Mouse (Mus musculus): ENCODE data around the gene Smyd3. TPM values are rescaled to one million over a fixed set of nuclear protein-coding genes. Genes with fewer than 3 reads are reported as not detected.
A peak's percentile ranks its signal among the peaks of the same experiment; 100 is the strongest.

Smyd3 gene
- polyA plus RNA-seq, 1 experiment from 2014 or later: 18.8 TPM

DNA sequence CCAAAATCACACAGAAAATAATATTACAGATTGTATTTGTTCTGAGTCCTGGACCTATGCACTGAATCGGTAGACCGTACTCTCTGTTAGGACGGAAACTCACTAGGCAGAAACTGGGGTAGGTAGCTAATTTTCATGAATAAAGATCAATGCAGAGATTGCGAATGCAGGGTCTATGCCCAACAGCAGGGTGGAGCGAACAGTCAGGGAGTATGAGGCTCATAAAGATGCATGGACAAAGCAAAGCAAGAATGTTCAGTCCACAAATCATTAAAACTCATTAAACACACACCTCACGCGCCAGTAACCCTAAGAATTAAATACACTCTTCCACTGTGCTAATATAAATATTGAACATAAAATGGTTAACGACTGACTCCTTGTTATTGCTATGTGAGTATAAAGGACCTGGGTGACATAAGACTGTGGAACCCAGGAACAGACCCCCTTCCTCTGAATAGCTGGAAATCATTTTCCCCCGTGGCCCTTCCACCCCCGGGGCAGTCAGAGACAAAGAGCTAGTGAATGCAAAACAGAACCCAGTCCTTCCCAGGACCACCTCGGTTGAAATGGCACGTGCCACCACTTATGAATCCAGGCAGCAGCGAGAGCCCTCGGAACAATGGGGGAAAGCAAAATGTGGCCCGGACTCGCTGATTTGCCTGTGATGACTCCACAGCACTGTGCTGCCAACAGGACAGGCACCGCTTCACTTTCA is 71.6 kb downstream of the Smyd3 start:
- Histone ChIP-seq H3K36me3 (no peaks in the 10 kb centered on the region), H3K27ac (0 out of 2 replicates have a peak overlapping the region, but pooled peaks have one; percentile 23), H3K9ac (no peak overlapping the region), H3K4me2 (replicated peaks) (peak overlapping the region; percentile 19; the same call in 1 of the 2 replicates), H3K4me3 (no peak overlapping the region), H3K27me3 (replicated peaks) (no peaks in the 10 kb centered on the region; the same call in 1 of the 2 replicates), H3K9me3 (no peaks in the 10 kb centered on the region), H3K4me1 (peaks cover 16% of the 10 kb centered on the region)
- 27% methylated on average over 17 of the region's 17 CpGs for WGBS
- peak; percentile 81 for ATAC-seq (ENCODE audit: low FRiP score, low read depth)

GRCm38 (mm10) chr1:179443835-179444234 is 74.0 kb downstream of the Smyd3 start:
- no peaks in the 10 kb centered on the region; the same call in 1 of the 2 replicates for H3K27me3 ChIP-seq (replicated peaks)
- 79% methylated on average over 13 of the region's 13 CpGs for WGBS

DNA sequence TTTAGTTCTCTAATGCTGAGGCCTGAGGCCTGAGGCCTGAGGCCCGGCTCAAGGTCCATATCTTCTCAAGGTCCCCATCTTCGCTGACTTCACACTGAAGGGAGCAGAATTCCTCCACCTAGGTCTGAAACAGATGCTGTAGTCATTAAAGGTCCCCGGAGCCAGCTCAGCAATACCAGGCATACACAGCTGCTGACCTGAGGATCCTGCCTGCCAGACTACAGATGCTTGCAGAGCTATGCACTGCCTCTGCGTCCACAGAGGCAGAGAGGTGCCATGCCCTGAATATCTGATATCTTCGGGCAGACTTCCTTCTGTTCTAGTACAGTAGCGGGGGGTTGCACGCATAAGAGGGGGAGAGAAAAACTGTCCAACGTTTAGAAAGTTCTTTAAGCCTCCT is 74.4 kb downstream of the Smyd3 start:
- no peaks in the 10 kb centered on the region for H3K36me3 ChIP-seq
- no peak overlapping the region for H3K4me3 ChIP-seq
- no peak for ATAC-seq (ENCODE audit: low FRiP score, low read depth)
- WGBS: 72% methylated on average over 8 of the region's 8 CpGs
- peaks cover 16% of the 10 kb centered on the region for H3K4me1 ChIP-seq
- H3K4me2 ChIP-seq (replicated peaks): no peak overlapping the region
- H3K27ac ChIP-seq: no peak overlapping the region
- no peaks in the 10 kb centered on the region; the same call in 1 of the 2 replicates for H3K27me3 ChIP-seq (replicated peaks)
- no peak overlapping the region for H3K9ac ChIP-seq
- no peaks in the 10 kb centered on the region for H3K9me3 ChIP-seq

More at GRCm38 (mm10) chr1:179443835-179444234, 74.0 kb downstream of the Smyd3 start:
- H3K9me3 ChIP-seq: no peaks in the 10 kb centered on the region
- no peak overlapping the region for H3K4me3 ChIP-seq
- no peak overlapping the region for H3K9ac ChIP-seq
- H3K36me3 ChIP-seq: no peaks in the 10 kb centered on the region
- peaks cover 16% of the 10 kb centered on the region for H3K4me1 ChIP-seq
- no peak overlapping the region for H3K27ac ChIP-seq
- no peak for ATAC-seq (ENCODE audit: low FRiP score, low read depth)
- no peak overlapping the region for H3K4me2 ChIP-seq (replicated peaks)

- Histone ChIP-seq H3K4me2 (replicated peaks) (no peak overlapping the region), H3K27ac (no peak overlapping the region), H3K4me3 (no peak overlapping the region), H3K9me3 (no peaks in the 10 kb centered on the region), H3K4me1 (no peaks in the 10 kb centered on the region), H3K36me3 (no peaks in the 10 kb centered on the region), H3K9ac (no peak overlapping the region), H3K27me3 (replicated peaks) (no peaks in the 10 kb centered on the region)
- WGBS: 78% methylated on average over 11 of the region's 11 CpGs
- no peak for ATAC-seq (ENCODE audit: low FRiP score, low read depth)
These were observed 81.2 kb downstream of the Smyd3 start for GRCm38 (mm10) chr1:179436596-179436995.

DNA sequence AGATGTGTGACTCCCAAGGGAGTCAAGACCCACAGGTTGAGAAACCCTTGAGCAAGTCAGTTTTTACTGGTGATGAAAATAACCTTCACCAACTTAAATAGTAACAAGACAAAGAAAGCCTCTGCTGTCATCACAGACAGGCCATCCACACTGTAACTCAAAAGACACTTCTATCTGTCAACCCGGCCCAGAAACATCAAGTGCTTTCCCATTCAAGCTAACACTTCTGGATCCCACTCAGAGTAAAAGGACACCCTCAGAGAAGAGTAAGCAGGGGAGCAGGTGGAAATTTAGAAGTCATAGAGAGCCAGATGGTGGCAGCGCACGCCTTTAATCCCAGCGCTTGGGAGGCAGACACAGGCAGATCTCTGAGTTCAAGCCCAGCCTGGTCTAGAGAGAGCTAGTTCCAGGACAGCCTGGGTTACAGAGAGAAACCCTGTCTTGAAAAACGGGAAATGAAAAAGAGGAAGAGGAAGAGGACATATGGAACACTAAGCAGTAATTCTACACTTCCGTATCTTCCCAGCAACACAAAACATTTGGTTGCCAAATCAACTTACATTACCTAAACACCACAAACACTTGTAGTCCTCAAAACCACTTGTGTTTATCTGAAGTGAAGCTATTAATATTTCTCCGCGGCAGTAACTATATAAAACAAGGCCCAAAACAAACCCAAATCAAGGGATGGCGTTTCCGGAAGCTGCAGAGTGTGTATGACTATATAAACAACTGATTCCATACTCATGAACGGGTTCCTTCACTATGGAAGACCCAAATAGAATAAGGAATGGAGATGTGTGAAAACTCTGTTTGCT is 83.2 kb downstream of the Smyd3 start:
- H3K27ac ChIP-seq: no peak overlapping the region
- H3K27me3 ChIP-seq (replicated peaks): no peaks in the 10 kb centered on the region
- H3K4me2 ChIP-seq (replicated peaks): no peak overlapping the region
- 91% methylated on average over 11 of the region's 11 CpGs for WGBS
- H3K4me1 ChIP-seq: no peaks in the 10 kb centered on the region
- H3K36me3 ChIP-seq: no peaks in the 10 kb centered on the region
- H3K9me3 ChIP-seq: no peaks in the 10 kb centered on the region
- ATAC-seq (ENCODE audit: low FRiP score, low read depth): no peak
- H3K9ac ChIP-seq: no peak overlapping the region
- H3K4me3 ChIP-seq: no peak overlapping the region

DNA sequence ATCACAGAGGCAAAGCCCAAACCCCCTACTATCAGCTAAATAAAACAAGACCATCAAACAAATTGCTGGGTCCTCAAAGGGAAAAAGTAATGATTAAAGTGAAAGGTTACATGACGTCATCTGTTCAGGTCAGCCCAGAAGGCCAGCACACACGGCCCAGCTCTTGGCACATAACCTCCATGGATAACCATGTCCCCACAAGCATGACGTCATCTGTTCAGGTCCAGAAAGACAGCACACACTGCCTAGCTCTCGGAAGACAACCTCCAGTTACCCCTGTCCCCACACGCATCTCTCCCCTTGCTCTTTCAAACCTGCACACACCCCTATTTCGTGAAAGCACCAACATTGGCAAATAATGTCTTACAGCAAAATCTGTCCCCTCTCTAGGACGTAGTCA is 84.0 kb downstream of the Smyd3 start:
- no peak overlapping the region for H3K4me2 ChIP-seq (replicated peaks)
- no peak overlapping the region for H3K9ac ChIP-seq
- no peak overlapping the region for H3K4me3 ChIP-seq
- H3K27me3 ChIP-seq (replicated peaks): no peaks in the 10 kb centered on the region
- H3K9me3 ChIP-seq: no peaks in the 10 kb centered on the region
- H3K36me3 ChIP-seq: no peaks in the 10 kb centered on the region
- 90% methylated on average over 7 of the region's 7 CpGs for WGBS
- ATAC-seq (ENCODE audit: low FRiP score, low read depth): no peak
- H3K4me1 ChIP-seq: no peaks in the 10 kb centered on the region
- no peak overlapping the region for H3K27ac ChIP-seq

- Histone ChIP-seq H3K27me3 (replicated peaks) (no peaks in the 10 kb centered on the region), H3K36me3 (no peaks in the 10 kb centered on the region), H3K4me1 (no peaks in the 10 kb centered on the region), H3K27ac (no peak overlapping the region), H3K9me3 (no peaks in the 10 kb centered on the region), H3K4me2 (replicated peaks) (no peak overlapping the region), H3K9ac (no peak overlapping the region), H3K4me3 (no peak overlapping the region)
- WGBS: 92% methylated on average over 8 of the region's 8 CpGs
- no peak for ATAC-seq (ENCODE audit: low FRiP score, low read depth)
These were observed 84.5 kb downstream of the Smyd3 start for GRCm38 (mm10) chr1:179433355-179433754.

GRCm38 (mm10) chr1:179430077-179430476 is 87.8 kb downstream of the Smyd3 start:
- 78% methylated on average over 3 of the region's 3 CpGs for WGBS
- no peak for ATAC-seq (ENCODE audit: low FRiP score, low read depth)
- no peak overlapping the region for H3K27ac ChIP-seq
- no peaks in the 10 kb centered on the region for H3K36me3 ChIP-seq
- H3K27me3 ChIP-seq (replicated peaks): no peaks in the 10 kb centered on the region
- H3K9ac ChIP-seq: no peak overlapping the region
- H3K4me1 ChIP-seq: no peaks in the 10 kb centered on the region
- no peak overlapping the region for H3K4me3 ChIP-seq
- no peak overlapping the region for H3K4me2 ChIP-seq (replicated peaks)
- H3K9me3 ChIP-seq: no peaks in the 10 kb centered on the region

- 92% methylated on average over 12 of the region's 12 CpGs for WGBS
- Histone ChIP-seq H3K9me3 (no peaks in the 10 kb centered on the region), H3K27me3 (replicated peaks) (no peaks in the 10 kb centered on the region), H3K36me3 (no peaks in the 10 kb centered on the region), H3K4me3 (no peak overlapping the region), H3K27ac (no peak overlapping the region), H3K4me2 (replicated peaks) (no peak overlapping the region), H3K4me1 (no peaks in the 10 kb centered on the region), H3K9ac (no peak overlapping the region)
- no peak for ATAC-seq (ENCODE audit: low FRiP score, low read depth)
These were observed 92.9 kb downstream of the Smyd3 start for GRCm38 (mm10) chr1:179424879-179425472.

- no peak overlapping the region for H3K4me3 ChIP-seq
- no peak for ATAC-seq (ENCODE audit: low FRiP score, low read depth)
- H3K27me3 ChIP-seq (replicated peaks): no peaks in the 10 kb centered on the region
- H3K27ac ChIP-seq: no peak overlapping the region
- H3K4me1 ChIP-seq: no peaks in the 10 kb centered on the region
- H3K9me3 ChIP-seq: peaks cover under 1% of the 10 kb centered on the region; the same call in 1 of the 2 replicates
- H3K4me2 ChIP-seq (replicated peaks): no peak overlapping the region
- 78% methylated on average over 4 of the region's 4 CpGs for WGBS
- no peaks in the 10 kb centered on the region for H3K36me3 ChIP-seq
- no peak overlapping the region for H3K9ac ChIP-seq
These were observed 98.8 kb downstream of the Smyd3 start for GRCm38 (mm10) chr1:179419091-179419490.

GRCm38 (mm10) chr1:179408086-179408485 is 109.8 kb downstream of the Smyd3 start:
- WGBS: 85% methylated on average over 4 of the region's 4 CpGs
- no peaks in the 10 kb centered on the region for H3K4me1 ChIP-seq
- no peak overlapping the region for H3K9ac ChIP-seq
- H3K27me3 ChIP-seq (replicated peaks): no peaks in the 10 kb centered on the region
- no peak for ATAC-seq (ENCODE audit: low FRiP score, low read depth)
- no peaks in the 10 kb centered on the region for H3K9me3 ChIP-seq
- H3K27ac ChIP-seq: no peak overlapping the region
- H3K4me2 ChIP-seq (replicated peaks): no peak overlapping the region
- H3K36me3 ChIP-seq: no peaks in the 10 kb centered on the region
- H3K4me3 ChIP-seq: no peak overlapping the region

GRCm38 (mm10) chr1:179400835-179401234 is 117.0 kb downstream of the Smyd3 start:
- Histone ChIP-seq H3K4me2 (replicated peaks) (no peak overlapping the region), H3K4me3 (no peak overlapping the region), H3K27ac (no peak overlapping the region), H3K4me1 (no peaks in the 10 kb centered on the region), H3K36me3 (no peaks in the 10 kb centered on the region), H3K9me3 (no peaks in the 10 kb centered on the region), H3K27me3 (replicated peaks) (no peaks in the 10 kb centered on the region), H3K9ac (no peak overlapping the region)
- 82% methylated on average over 5 of the region's 5 CpGs for WGBS
- ATAC-seq (ENCODE audit: low FRiP score, low read depth): no peak
